Mouse (Mus musculus): Measurements from ENCODE around the gene Cnbd2.
"Not testable (repeated sequence)": the region's sequence is repeated elsewhere in the genome, so short reads cannot be mapped to it uniquely, and the experiment has no call there.

Cnbd2 gene

DNA sequence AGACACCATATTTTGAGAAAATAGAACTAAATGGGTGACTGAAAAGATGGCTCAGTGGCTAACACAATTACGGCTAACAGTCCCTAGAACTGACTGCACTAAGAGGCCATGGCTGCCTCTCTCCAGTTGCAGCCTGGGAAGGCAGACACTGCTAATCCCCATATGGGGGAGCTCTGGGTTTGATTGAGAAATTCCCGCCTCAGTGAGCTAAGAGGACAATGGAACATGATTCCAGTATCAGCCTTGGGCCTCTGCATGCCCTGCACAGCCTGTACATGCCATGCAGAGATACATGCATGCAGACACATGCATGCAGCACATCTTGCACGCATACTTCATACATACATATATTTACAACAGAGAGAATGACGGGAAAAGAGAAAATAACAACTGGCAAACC, 69.3 kb downstream of the Cnbd2 start:
- no peak for DNase-seq (ENCODE audit: low read depth, low spot score)

DNA sequence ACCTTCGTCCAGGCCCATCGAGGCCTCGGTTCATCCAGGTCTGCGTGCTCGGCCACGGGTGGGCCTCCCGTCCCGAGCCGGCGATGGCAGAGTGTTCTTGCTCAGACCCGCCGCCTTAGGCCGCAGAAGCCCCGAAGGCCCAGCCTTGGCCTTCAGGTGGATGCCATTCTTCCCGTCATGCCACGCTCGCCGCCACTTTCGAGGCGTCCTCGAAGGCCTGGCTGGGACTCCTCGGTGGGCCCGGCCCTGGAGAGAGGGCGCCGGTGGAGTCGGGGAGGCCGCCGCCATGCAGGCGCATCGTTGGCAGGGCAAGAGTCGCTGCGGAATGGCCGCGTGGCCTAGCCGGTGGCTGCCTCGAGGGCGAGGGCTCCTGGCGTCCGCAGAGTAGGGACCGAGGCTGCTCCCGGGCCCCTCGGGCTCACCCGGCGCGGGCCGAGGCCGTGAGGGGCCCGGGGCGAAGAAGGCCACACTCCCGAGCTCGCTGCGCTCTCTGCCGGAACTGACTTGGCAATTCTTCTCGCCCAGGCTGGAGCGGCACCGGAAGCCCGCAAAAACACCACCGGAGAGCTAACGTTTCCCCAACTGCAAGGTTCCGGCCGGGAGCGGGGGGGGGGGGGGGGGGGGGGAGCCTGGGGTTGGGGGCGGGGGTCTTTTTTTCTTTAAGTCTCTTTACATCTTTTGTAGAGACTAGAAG, 80.5 kb downstream of the Cnbd2 start:
- DNase-seq (ENCODE audit: low read depth, low spot score) = peak; percentile 68

DNA sequence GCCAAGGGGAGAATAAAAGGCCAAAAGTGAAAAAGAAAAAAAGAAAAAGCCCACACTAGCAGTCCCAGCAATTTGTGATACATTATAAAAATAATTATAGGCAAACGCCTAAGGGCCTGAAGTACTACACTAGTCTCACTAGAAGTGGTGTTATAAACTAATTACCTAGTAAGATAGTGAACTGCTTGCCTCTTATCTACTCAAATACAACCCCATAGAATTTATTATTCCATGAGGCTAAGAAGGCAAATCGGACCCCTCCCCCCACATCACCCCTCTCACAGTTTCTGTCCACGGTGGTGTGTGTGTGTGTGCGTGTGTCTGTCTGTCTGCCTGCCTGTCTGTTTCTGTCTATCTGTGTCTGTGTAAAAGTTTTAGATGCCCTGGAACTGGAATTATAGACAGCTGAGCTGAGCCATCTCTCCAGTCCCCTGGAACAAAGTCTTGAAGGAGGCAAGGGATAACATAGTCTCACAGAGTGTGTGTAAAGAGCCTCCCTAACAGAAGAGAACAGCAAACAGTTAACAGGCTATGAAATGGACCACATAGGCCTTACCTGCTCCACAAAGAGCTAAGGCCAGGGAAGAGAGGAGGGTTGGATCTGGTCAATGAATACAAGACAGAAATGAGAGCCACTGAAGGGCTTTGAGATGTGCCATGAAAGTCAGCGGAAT, 81.2 kb downstream of the Cnbd2 start:
- DNase-seq (ENCODE audit: low read depth, low spot score) = no peak

DNA sequence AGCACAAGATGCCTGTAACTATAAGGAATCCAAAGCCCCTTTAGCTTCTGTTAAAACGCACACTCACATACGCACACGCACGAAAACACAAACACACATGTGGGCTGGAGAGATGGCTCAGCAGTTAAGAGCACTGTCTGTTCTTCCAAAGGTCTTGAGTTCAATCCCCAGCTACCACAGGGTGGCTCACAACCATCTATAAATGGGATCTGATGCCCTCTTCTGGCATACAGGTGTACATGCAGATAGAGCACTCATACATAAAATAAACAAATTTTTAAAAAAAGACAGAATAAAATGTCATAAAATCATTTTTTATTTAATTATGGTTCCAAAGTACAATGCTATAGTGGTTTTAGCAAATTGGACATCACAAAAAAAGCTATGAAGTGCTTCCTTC, 82.2 kb downstream of the Cnbd2 start:
- no peak for DNase-seq (ENCODE audit: low read depth, low spot score)

DNA sequence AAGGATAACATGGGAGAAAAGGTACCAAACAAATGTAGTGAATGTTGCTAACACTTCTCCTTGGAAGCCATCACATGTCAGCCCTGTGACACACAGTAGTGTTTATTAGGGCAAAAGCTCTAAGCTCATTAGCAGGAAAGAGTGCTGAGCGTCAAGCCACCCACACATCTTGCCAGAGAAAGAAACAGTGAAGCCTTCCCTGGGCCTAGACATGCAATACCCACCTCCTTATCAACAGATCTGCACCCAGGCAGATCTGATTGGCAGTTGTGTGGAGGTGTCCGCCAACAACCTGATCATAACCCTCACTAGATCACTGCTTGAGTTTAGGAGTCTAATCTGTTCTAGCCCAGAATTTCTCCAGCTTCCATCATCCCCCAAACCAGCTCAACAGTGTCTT, 84.0 kb downstream of the Cnbd2 start:
- no peak for DNase-seq (ENCODE audit: low read depth, low spot score)

DNA sequence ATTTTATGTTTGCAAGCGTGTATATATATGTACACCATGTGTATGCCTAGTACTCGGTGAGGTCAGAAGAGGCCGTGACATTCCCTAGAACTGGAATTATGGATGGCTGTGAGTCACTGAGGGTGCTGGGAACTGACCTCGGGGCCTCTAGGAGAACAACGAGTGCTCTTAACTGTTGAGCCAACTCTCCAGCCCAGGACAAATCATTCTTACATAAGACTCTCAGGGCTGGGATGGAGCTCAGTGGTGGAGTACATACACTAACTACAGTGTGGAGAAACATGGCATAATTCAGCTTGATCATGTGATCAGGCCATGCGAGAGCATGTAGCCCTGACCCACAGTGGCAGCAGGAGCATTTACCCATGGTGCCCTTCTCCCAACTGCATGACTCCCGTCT, 85.9 kb downstream of the Cnbd2 start:
- no peak for DNase-seq (ENCODE audit: low read depth, low spot score)

DNA sequence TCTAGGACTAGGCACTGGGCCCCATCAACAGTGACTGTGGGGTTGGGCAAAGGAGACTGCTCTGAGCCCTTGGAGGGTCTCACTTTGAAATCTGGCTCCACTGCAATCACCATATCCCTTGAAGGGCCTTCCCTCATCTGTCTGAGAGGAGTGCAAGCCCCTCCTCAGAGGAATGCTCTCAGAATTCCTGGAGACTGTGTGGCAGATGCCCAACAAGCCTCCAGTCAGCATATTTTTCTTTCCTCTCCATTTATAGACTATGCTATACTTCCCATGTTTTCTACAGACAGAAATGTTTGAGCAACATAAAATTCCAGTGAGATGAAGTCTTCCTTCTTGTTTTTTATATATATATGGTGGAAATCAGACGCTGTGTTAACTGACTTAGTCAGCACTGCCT, 87.4 kb downstream of the Cnbd2 start:
- DNase-seq (ENCODE audit: low read depth, low spot score) = no peak

DNA sequence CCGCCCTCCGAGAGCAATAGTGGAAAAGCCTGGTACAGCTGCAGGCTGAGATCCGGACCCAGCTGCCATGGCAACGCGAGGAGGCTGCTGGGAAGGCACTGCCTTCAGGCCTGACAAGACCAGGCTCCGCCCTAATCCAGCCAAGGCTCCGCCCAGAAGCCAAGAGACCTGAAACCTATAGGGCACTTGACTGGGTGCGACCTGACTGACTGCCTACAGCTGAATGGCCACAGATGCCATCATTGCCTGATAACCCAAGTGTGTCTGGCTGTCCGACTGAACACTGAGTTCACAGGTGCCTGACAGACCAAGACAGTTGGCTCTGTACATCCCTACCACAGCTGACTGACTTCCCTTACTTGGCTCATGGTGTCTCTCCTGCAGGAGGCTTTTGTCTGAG, 89.2 kb downstream of the Cnbd2 start:
- peak; percentile 68 for DNase-seq (ENCODE audit: low read depth, low spot score)

DNA sequence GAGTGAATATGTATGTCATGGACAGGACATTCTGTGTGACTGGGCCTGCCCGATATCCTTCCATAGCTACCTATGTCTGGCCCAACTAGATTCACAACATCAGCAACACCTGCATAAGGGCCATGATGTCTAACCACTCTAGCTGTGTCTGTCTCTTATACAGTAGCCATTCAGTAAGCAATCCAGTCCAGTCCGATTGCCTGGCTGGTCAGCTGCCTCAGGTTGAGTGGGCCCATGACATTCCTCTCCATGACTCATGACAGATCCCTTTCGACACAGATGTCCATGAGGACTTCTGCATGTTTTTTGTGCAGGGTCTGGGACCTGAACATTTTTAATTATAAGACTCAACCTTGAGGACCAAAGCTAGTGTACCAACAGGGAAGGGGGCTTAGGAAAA, 89.9 kb downstream of the Cnbd2 start:
- DNase-seq (ENCODE audit: low read depth, low spot score) = no peak

DNA sequence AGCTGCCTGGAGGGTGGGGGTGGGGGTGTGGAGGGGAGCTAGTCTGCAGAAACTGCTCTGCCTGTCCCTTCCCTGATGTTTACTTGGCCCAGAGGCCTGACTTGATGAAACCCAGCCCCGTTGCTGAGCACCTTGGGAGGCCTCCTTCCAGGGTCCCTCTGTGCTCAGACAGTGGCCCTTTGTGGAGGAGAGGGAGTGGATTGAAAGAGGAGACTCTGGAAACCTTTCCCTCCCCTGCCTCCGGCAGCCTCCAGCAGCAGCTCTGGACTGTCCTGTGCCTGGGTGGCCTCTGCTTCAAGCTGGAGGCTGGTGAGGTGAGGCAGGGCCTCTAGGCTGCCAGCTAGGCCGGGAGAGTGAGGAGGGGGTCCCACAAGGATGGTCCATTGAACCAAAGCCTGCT, 94.9 kb downstream of the Cnbd2 start:
- no peak for DNase-seq (ENCODE audit: low read depth, low spot score)

DNA sequence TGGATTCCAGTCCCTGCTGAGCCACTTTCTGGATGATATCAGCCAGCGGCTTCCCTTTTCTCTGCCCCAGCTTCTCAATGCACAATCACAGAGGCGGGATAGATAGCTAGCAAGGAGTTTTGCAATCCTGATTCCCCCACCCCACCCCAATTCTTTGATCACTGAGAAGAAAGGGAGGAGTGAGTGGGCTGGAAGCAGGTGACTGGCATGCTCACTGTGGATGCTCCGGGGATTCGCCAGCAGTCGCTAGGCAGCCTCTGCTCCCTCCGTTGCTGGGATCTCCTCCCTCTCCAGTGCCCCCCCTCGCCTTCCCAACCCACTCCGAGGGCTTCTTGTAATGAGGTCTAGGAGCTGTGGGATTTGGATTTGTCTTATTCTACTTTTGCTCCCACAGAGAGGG, 96.1 kb downstream of the Cnbd2 start:
- DNase-seq (ENCODE audit: low read depth, low spot score) = no peak

DNA sequence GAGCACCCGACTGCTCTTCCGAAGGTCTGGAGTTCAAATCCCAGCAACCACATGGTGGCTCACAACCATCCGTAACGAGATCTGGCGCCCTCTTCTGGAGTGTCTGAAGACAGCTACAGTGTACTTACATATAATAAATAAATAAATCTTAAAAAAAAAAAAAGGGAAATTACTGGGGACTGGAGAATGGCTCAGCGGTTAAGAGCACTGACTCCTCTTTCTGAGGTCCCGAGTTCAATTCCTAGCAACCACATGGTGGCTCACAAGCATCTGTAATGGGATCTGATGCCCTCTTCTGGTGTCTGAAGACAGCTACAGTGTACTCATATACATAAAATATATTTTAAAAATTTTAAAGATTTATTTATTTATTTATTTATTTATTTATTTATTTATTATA, 99.2 kb downstream of the Cnbd2 start:
- not testable (repeated sequence) for DNase-seq (ENCODE audit: low read depth, low spot score)

DNA sequence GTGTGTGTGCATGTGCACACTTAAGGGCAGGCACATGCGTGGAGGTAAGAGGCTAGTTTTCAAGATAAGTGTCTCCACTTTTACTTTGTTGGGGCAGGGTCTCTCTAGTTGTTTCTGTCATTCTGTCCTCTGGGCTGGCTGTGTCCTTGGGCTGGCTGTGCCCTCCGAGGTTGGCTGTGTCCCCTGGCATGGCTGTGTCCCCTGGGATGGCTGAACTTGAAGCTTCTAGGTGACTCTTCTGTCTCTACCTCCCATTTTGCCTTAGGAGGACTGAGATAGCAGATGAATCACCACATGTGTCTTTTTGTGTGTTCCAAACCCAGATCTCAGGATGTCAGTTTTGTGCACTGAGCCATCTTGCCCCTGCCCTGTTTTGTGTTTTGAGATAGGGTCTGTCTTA, 102.9 kb downstream of the Cnbd2 start:
- DNase-seq (ENCODE audit: low read depth, low spot score) = no peak

DNA sequence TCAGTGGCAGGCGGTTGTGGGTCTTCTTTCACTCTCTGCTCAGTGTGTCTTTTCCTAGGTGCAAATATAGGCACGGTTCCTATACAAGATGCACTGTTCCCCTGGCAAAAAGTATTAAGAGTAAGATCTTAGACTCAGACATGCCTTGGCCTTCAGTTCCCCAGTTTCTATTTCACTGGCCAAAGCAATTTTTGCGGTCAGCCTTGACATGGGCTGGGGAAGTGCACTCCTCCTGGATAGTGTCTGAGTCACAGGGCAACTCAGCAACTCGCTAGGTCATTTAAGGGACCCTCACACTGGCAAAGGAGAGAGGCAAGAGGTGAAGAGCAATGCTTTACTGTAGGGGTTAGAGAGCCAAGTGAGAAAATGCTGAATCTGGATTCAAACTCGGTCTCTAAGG, 103.6 kb downstream of the Cnbd2 start:
- DNase-seq (ENCODE audit: low read depth, low spot score) = no peak

DNA sequence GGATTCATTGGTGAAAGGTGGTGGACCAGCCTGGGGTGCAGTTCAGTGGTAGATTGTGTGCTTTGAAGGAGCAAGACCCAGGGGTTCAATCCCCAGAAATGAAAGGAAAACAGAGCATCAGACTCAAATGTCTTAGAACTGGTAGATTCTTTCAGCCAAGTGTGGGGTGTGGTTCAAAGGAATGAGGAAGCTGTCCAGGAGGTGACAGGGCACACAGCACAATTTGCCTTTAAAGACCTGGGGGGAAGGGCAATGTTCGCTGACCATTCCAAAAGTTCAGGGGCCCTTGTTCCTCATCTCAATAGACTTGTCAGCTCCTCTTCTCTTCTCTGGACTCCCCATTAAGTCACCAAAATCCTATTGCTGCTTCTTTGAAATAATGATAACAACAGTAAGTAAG, 105.1 kb downstream of the Cnbd2 start:
- DNase-seq (ENCODE audit: low read depth, low spot score) = no peak

DNA sequence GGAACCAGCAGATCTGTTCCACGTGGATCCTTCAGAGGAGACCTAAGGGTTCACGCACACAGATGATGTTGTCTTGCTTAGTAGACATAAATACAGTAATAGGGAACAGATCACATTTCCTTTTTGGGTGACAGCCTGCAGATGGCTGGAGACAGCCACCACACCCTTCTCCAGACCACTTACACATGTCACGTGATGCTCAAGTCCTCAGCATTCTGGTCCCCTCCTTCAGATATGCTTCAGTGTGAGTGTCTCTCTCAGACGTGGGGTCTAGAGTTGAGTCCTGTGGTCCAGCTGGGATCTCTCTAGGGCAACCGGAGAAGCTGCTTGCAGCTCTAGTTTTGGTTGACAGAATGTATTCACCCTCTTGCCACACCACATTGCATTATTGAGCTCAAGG, 106.4 kb downstream of the Cnbd2 start:
- DNase-seq (ENCODE audit: low read depth, low spot score) = no peak

DNA sequence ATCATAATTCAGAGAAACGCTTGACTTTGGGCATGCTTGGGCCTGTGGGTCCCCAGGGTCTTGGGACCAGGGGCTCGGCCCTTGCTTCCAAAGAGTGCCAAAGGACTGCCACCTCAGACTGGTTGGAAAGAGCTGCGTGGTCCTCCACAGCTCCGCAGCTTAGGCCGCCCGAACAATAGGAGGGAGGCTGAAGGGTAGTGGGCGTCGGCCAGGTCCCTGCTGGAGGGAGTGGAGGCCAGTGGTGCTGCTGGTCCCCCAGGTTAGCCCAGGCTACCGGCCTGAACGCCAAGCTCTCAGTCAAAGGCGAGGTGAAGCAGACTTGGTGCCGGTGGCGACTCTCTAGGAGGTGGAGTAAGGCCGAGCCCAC, 108.2 kb downstream of the Cnbd2 start:
- DNase-seq (ENCODE audit: low read depth, low spot score) = no peak

DNA sequence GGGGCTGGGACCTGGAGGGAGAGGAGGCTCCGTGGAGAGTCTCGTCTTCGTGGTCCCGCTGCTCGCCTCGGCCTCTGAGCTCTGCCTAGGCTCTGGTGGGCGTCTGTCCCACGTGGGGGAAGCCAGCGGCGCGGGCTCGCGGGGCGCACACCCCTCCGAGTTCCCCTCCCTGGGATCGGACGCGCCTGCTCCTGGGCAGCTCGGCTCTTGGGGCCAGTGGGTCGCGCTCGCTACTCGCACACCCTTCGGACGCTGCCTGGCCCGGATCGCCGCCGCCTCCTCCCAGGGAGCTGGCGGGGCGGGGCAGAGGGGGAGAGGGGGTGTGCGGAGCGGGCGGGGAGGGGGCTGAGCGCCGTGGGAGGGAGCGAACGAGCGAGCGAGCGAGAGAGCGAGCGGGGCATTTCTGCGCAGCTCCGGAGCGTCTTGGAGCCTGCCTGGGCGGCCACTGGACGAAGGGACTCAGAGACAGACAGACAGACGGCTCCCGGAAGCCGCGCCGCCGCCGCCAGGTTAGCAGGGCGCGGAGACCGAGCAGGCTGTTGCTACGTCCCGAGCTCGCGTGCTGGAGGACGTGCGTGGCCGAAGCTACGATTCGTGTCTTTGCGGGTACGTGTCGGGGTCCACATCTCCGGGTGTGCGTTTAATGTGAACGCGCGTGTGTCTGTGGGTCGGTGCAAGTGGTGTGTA, 108.7 kb downstream of the Cnbd2 start, which contains the start of gene Epb41l1:
Gene Epb41l1 (plus strand): TSS at position 216 of the 687 bp plus-strand sequence.
- DNase-seq (ENCODE audit: low read depth, low spot score) = no peak

DNA sequence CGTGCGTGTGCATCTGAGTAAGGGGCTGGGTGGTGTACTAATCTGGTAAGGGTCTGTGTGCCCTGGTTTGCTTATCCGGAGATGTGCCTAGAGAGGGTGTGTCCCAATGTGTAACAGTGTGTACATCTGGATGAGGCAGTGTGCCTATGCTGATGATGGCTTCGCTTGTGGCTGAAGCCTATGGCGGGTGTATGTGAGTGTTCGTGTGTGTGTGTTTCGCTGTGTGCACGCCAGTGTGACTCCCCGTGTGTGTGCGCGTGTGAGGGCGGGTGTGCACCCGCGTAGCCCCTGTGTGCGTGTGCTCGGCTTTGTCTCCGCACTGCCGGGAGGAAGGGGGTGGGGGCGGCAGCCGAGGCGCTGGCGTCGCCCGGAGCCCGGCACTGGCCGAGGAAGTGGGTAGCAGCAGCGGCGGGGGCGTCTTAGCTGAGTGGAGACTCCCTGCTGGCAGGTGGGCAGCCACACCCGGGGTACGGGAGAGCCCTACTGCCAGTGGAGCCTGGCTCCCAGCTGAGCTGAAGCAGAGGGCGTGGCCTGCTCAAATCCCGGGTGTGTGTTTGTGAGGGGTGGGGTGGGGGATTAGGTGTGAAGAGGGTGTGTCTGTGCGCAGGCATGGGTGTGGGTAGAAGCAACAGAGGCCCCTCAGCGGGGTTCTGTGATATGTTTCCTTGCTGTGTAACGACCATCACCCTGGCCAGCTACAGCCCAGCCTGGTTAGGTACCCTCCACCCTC, 109.4 kb downstream of the Cnbd2 start:
- no peak for DNase-seq (ENCODE audit: low read depth, low spot score)

DNA sequence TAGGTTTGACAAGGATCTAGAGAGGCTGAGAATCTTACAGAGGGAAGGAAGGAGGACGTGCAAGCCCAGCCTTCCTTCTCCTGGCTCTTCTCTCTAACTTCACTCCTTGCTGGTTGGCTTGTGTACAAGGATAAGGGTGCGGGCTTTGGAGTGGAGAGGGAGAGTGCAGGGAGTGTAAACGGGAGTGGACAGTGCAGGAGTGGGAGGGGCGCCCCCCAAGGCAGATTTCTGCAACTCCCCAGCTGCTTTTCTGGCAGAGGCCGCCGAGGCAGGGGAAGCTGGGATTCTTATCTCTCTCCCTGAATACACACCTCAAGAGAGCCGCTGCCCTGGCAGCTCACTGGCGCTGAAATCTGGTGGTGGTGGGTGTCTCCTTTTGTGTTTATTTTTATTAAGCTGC, 110.5 kb downstream of the Cnbd2 start:
- no peak for DNase-seq (ENCODE audit: low read depth, low spot score)

DNA sequence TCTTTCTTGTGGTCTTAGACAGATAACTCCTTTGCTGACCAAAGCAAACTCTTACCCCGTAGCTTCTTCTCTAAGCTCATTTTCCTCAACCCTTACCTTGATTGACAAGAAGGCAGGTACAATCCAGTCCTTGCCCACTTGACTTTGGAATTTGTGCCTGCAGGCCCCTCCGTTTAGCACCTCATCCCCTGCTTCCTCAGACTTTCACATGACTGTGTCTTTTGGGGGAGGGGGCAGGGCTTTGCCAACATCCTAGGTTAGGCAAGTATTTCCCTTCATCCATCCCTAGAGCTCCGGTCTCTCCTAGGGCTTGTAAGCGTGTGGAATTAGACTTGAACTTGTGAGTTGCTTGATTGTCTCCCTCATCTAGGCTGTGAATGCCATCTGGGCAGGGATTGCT, 111.6 kb downstream of the Cnbd2 start:
- DNase-seq (ENCODE audit: low read depth, low spot score) = no peak

All from embryo, embryonic 11.5 days (tissue).